Mouse (Mus musculus) neural tube, embryonic 12.5 days (tissue): ENCODE results near the gene Jagn1. TPM values are rescaled to one million over a fixed set of nuclear protein-coding genes. Genes with fewer than 3 reads are reported as not detected.

ENCODE experiments used
- ATAC-seq: fragments of 200-750 bp; cut with Nextera tagmentation; 2 replicates; pipeline ENCODE4 v1.8.0; 2017; ENCODE audit warnings: low read depth, mild to moderate bottlenecking, moderate TSS enrichment, moderate library complexity; ENCODE audit not compliant: low FRiP score
- H3K27ac ChIP-seq: fragments of 300-500 bp; sonication (generic); 2 replicates; pipeline ENCODE4 v1.5.1; 2016
- H3K27me3 ChIP-seq: fragments of 300-500 bp; sonication (generic); replicated peaks from 2 replicates; pipeline ENCODE4 v1.6.1; 2016; ENCODE audit warnings: mild to moderate bottlenecking
- H3K36me3 ChIP-seq: fragments of 300-500 bp; sonication (generic); 2 replicates; pipeline ENCODE4 v1.6.1; 2016; ENCODE audit warnings: mild to moderate bottlenecking
- H3K4me1 ChIP-seq: fragments of 300-500 bp; sonication (generic); 2 replicates; pipeline ENCODE4 v1.6.1; 2016
- H3K4me2 ChIP-seq: fragments of 300-500 bp; sonication (generic); replicated peaks from 2 replicates; pipeline ENCODE4 v1.6.1; 2016; ENCODE audit warnings: mild to moderate bottlenecking
- H3K4me3 ChIP-seq: fragments of 300-500 bp; sonication (generic); 2 replicates; pipeline ENCODE4 v1.5.1; 2016
- H3K9ac ChIP-seq: fragments of 300-500 bp; sonication (generic); 2 replicates; pipeline ENCODE4 v1.6.1; 2016; ENCODE audit warnings: mild to moderate bottlenecking
- H3K9me3 ChIP-seq: fragments of 300-500 bp; sonication (generic); 2 replicates; pipeline ENCODE4 v1.6.1; 2016; ENCODE audit warnings: mild to moderate bottlenecking
- whole genome bisulfite sequencing: fragments of 180-500 bp; shearing (Covaris S2); methylation state at CpG from one replicate; pipeline ENCODE4 v1.1.7; 2016; 5-methylcytosine and 5-hydroxymethylcytosine counted together
- polyA plus RNA-seq: library from polyadenylated mRNA; unstranded; fragments of >200 nt; fragmentation: Nextera tagmentation; extraction: Ambion mirVana; gene quantifications from 2 replicates; pipeline ENCODE4 v1.2.1, GENCODE M21; 2016

Jagn1 gene
- polyA plus RNA-seq, 1 experiment from 2014 or later, result 78.0 TPM

GRCm38 (mm10) chr6:113458635-113459034 lies 16.3 kb downstream of the Jagn1 start:
- H3K27me3 ChIP-seq, result no peaks in the 10 kb centered on the region
- 69% methylated on average over 10 of the region's 10 CpGs for WGBS
- no peak for ATAC-seq

DNA sequence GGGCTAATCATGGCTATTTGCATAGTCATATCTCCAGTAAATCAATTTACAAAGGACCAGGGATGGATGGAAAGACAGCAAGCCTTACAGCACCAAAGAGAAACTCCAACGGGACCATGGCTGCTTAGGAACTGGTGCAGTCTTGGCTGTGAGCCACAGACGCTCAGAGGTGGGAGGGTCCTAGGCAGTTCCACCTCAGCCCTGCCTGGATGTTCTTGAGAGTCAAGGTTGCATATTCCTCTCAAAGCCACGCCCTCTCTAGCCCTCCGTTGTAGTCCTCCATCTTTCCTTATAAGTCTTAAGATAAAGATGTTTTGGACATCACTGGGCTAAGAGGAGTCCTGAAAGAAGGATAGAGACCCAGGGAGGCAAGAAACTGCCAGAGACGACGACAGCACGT lies 21.7 kb downstream of the Jagn1 start:
- Histone ChIP-seq H3K36me3 (no peaks in the 10 kb centered on the region), H3K9ac (no peak overlapping the region), H3K4me2 (no peak overlapping the region), H3K27me3 (no peaks in the 10 kb centered on the region), H3K4me1 (0 out of 2 replicates have a peak, but pooled peaks cover 4% of the 10 kb centered on the region), H3K9me3 (no peaks in the 10 kb centered on the region), H3K27ac (no peak overlapping the region), H3K4me3 (no peak overlapping the region)
- 67% methylated on average over 7 of the region's 7 CpGs for WGBS
- ATAC-seq, result no peak

More at GRCm38 (mm10) chr6:113458635-113459034, 16.3 kb downstream of the Jagn1 start:
- H3K27ac ChIP-seq, result no peak overlapping the region
- no peak overlapping the region for H3K4me3 ChIP-seq
- H3K4me1 ChIP-seq, result no peaks in the 10 kb centered on the region
- H3K9me3 ChIP-seq, result no peaks in the 10 kb centered on the region
- no peak overlapping the region for H3K9ac ChIP-seq
- H3K36me3 ChIP-seq, result no peaks in the 10 kb centered on the region
- H3K4me2 ChIP-seq, result no peak overlapping the region

DNA sequence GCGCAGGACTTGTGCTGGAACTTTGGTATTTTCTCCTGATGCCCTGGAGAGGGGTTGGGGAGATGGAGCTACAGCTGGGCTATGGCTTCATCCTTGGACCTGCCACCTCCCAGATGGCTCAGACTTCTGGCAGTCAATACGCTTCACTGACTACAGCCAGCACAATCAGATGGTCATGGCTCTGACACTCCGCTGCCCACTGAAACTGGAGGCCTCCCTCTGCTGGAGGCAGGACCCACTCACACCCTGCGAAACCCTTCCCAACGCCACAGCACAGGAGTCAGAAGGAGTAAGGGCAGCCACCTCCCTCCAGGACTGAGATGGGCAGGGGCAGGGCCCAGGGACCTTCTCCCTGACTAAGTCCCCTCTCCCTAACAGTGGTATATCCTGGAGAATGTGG lies 23.2 kb downstream of the Jagn1 start:
- peaks cover 13% of the 10 kb centered on the region for H3K27me3 ChIP-seq
- no peak overlapping the region for H3K9ac ChIP-seq
- no peak overlapping the region for H3K4me3 ChIP-seq
- WGBS, result 56% methylated on average over 5 of the region's 5 CpGs
- H3K4me1 ChIP-seq, result peaks cover 11% of the 10 kb centered on the region
- H3K36me3 ChIP-seq, result no peaks in the 10 kb centered on the region
- no peak overlapping the region for H3K27ac ChIP-seq
- H3K4me2 ChIP-seq, result no peak overlapping the region
- ATAC-seq, result no peak
- no peaks in the 10 kb centered on the region for H3K9me3 ChIP-seq

DNA sequence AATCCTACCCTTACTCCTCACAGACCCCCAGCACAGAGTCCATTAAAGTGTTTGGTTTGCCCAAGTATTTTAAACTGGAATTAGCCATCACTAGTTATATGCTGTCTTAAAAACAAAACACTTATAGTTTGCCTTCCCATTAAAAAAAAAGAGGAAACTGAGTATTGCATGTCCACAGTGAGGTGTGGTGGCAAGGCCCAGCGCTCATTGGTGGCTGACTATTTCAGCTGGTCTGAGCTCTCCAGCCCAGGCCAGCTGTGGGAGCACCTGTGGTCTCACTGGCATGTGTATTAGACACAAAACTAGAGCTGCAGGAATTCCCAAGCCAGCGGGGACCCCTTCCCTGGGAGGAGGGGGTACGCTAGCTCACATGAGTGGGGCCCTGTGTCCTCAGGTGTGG lies 26.1 kb downstream of the Jagn1 start:
- Histone ChIP-seq H3K27me3 (peaks cover 24% of the 10 kb centered on the region), H3K4me3 (no peak overlapping the region), H3K36me3 (no peaks in the 10 kb centered on the region), H3K4me1 (peaks cover 11% of the 10 kb centered on the region), H3K27ac (no peak overlapping the region), H3K9ac (no peak overlapping the region), H3K9me3 (no peaks in the 10 kb centered on the region), H3K4me2 (peak overlapping the region; percentile 66)
- no peak for ATAC-seq
- WGBS, result 66% methylated on average over 3 of the region's 3 CpGs

GRCm38 (mm10) chr6:113469021-113469420 lies 26.7 kb downstream of the Jagn1 start:
- peaks cover 24% of the 10 kb centered on the region for H3K27me3 ChIP-seq
- H3K4me3 ChIP-seq, result peak overlapping the region; percentile 33
- peaks cover 11% of the 10 kb centered on the region for H3K4me1 ChIP-seq
- no peaks in the 10 kb centered on the region for H3K9me3 ChIP-seq
- no peak overlapping the region for H3K9ac ChIP-seq
- no peaks in the 10 kb centered on the region for H3K36me3 ChIP-seq
- no peak overlapping the region for H3K27ac ChIP-seq
- 7% methylated on average over 9 of the region's 9 CpGs for WGBS
- peak overlapping the region; percentile 66 for H3K4me2 ChIP-seq
- peak; percentile 74 for ATAC-seq

DNA sequence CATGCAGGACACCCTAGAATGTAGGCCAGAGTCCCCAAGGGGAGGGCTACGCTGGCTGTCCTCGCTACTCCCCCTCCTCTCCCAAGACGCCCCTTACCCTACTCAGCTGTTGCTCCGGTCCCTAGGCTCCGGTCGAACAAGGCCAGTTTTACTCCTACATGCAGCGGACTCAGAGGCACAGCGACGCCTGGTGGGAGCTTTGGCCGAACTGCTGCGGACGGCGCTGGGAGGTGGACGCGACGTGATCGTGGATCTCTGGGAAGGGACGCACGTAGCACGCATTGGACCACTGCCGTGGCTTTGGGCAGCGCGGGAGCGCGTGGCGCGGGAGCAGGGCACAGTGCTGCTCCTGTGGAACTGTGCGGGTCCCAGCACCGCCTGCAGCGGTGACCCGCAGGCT lies 27.1 kb downstream of the Jagn1 start:
- under 1% methylated on average over 31 of the region's 31 CpGs for WGBS
- Histone ChIP-seq H3K27me3 (peaks cover 26% of the 10 kb centered on the region), H3K36me3 (no peaks in the 10 kb centered on the region), H3K4me2 (peak overlapping the region; percentile 66), H3K27ac (no peak overlapping the region), H3K4me3 (peak overlapping the region; percentile 33), H3K4me1 (peaks cover 11% of the 10 kb centered on the region), H3K9ac (peak overlapping the region; percentile 44; the same call in 1 of the 2 replicates), H3K9me3 (no peaks in the 10 kb centered on the region)
- ATAC-seq, result peak; percentile 72

DNA sequence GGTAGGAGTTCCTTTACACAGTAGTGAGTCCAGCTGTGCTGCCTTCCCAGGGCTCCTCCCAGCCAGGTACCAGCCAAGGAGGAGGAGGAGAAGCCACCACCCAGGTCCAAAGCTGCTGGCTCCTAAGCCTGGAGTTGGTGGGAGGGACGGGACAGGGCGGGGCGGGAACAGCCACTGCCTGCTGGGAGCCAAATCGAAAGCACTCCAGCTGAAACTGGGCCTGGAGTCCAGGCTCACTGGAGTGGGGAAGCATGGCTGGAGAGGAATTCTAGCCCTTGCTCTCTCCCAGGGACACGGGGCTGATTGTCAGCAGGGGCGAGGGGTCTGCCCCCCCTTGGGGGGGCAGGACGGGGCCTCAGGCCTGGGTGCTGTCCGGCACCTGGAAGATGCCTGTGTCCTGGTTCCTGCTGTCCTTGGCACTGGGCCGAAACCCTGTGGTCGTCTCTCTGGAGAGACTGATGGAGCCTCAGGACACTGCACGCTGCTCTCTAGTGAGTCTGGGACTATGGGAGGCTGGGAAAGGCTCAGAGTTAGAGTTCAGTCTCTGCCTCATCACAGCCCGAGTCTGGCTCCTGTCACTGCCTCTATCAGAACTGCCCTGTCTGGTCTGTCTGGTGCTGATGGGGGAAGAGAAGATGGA lies 29.0 kb downstream of the Jagn1 start, which contains the start of gene Il17rc:
Gene Il17rc (plus strand): TSS at position 131 of the 640 bp plus-strand sequence.
- Histone ChIP-seq H3K36me3 (no peaks in the 10 kb centered on the region), H3K4me3 (no peak within 1 kb of the TSS), H3K27ac (no peak within 1 kb of the TSS), H3K9ac (no peak within 1 kb of the TSS), H3K4me1 (peaks cover 11% of the 10 kb centered on the region), H3K9me3 (no peaks in the 10 kb centered on the region), H3K4me2 (peak within 1 kb of the TSS; percentile 20; the same call in 1 of the 2 replicates), H3K27me3 (peaks cover 26% of the 10 kb centered on the region)
- ATAC-seq, result no peak
- 23% methylated on average over 12 of the region's 12 CpGs for WGBS

DNA sequence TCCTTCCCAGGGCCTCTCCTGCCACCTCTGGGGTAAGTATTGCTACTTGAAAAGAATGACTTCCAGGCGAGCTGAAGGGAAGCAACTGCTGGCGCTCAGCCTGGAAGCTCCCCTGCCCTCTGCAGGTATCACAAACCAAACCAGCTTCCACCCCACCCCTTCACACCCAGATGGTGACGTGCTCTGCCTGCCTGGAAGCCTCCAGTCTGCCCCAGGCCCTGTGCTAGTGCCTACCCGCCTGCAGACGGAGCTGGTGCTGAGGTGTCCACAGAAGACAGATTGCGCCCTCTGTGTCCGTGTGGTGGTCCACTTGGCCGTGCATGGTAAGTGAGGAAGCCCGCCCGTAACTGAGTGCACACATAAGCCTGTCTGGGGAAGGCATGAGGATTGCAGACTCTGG lies 29.7 kb downstream of the Jagn1 start:
- no peak overlapping the region for H3K4me2 ChIP-seq
- H3K9me3 ChIP-seq, result no peaks in the 10 kb centered on the region
- H3K36me3 ChIP-seq, result no peaks in the 10 kb centered on the region
- no peak overlapping the region for H3K4me3 ChIP-seq
- H3K9ac ChIP-seq, result no peak overlapping the region
- WGBS, result 68% methylated on average over 10 of the region's 10 CpGs
- no peak for ATAC-seq
- H3K27me3 ChIP-seq, result peaks cover 26% of the 10 kb centered on the region
- peaks cover 11% of the 10 kb centered on the region for H3K4me1 ChIP-seq
- no peak overlapping the region for H3K27ac ChIP-seq

- Histone ChIP-seq H3K4me2 (no peak overlapping the region), H3K36me3 (no peaks in the 10 kb centered on the region), H3K27ac (no peak overlapping the region), H3K9ac (no peak overlapping the region), H3K27me3 (peaks cover 26% of the 10 kb centered on the region), H3K4me1 (peaks cover 11% of the 10 kb centered on the region), H3K9me3 (no peaks in the 10 kb centered on the region), H3K4me3 (no peak overlapping the region)
- 82% methylated on average over 2 of the region's 2 CpGs for WGBS
- ATAC-seq, result no peak
Measured at GRCm38 (mm10) chr6:113473246-113473645, 30.9 kb downstream of the Jagn1 start.

DNA sequence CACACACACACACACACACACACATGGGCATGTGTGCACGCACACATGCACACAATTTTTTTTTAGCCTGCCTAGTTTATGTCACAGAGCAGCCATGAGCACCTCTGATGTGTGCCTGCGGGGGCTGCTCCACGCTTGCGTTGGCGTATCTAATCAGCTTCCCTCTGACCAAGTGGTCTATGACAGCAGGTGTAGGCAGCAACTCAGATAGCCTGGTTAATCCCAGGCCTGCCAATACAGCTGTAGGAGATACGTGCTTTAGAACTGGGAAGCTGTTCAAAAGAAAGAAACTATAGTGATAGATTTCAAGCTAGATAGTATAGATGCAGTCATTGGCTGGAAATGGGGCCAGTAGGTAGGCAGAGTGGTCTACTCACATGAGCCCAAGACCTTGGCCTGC lies 31.3 kb downstream of the Jagn1 start:
- ATAC-seq, result no peak
- H3K27me3 ChIP-seq, result peaks cover 26% of the 10 kb centered on the region

DNA sequence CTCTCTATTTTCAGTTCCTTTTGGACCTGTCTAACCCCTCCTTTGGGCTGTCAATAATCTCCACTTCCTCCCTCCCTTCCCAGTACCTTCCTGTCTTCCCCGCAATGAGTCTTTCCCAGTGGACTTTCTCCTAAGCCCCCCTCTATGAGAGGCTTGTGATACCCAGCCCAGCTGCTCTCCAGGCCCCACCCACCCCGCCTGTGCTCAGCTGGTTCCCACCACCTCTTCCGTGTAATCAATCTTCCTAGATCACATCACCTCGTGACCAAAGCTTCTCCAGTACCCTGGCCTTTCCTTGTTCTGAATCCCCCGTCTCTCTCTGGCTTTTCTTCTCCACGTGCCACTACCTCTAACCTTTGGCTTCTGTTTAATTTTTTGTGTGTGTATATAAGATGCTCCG lies 35.0 kb downstream of the Jagn1 start:
- peaks cover 10% of the 10 kb centered on the region for H3K27me3 ChIP-seq
- peak; percentile 45; the same call in 1 of the 2 replicates for ATAC-seq
- H3K9me3 ChIP-seq, result no peaks in the 10 kb centered on the region
- no peak overlapping the region for H3K27ac ChIP-seq
- no peak overlapping the region for H3K4me3 ChIP-seq
- no peaks in the 10 kb centered on the region for H3K36me3 ChIP-seq
- H3K4me1 ChIP-seq, result peaks cover 5% of the 10 kb centered on the region
- H3K9ac ChIP-seq, result no peak overlapping the region
- WGBS, result 41% methylated on average over 7 of the region's 7 CpGs
- H3K4me2 ChIP-seq, result no peak overlapping the region

More for the DNA sequence above, 31.3 kb downstream of the Jagn1 start:
- Histone ChIP-seq H3K36me3 (no peaks in the 10 kb centered on the region), H3K4me1 (peaks cover 9% of the 10 kb centered on the region), H3K4me2 (no peak overlapping the region), H3K4me3 (no peak overlapping the region), H3K27ac (no peak overlapping the region), H3K9ac (no peak overlapping the region), H3K9me3 (no peaks in the 10 kb centered on the region)
- 92% methylated on average over 6 of the region's 6 CpGs for WGBS

DNA sequence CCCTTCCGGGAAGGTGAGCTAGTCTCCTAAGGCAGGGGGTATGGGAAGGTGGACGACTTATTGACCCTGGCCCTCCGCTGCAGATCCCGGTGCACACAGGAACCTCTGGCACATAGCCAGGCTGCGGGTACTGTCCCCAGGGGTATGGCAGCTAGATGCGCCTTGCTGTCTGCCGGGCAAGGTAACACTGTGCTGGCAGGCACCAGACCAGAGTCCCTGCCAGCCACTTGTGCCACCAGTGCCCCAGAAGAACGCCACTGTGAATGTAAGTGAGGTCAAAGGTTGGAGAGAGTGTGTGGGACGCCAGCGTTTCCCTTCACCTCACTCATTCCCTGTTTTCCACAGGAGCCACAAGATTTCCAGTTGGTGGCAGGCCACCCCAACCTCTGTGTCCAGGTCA lies 36.5 kb downstream of the Jagn1 start:
- Histone ChIP-seq H3K4me3 (no peak overlapping the region), H3K9me3 (no peaks in the 10 kb centered on the region), H3K4me2 (no peak overlapping the region), H3K4me1 (peaks cover 12% of the 10 kb centered on the region), H3K36me3 (no peaks in the 10 kb centered on the region), H3K27me3 (peaks cover 10% of the 10 kb centered on the region), H3K27ac (no peak overlapping the region), H3K9ac (no peak overlapping the region)
- WGBS, result 86% methylated on average over 10 of the region's 10 CpGs
- ATAC-seq, result no peak
